ENCODE assay signal across 37 mouse cellular contexts in genomic region chr3:87846186-87846585, GRCm38 (mm10). TPM values are rescaled to one million over a fixed set of nuclear protein-coding genes. Genes with fewer than 3 reads are reported as not detected.
DNase-seq lines count a peak whose midpoint lies in the region; ATAC-seq lines count a peak whose summit lies in the region.
"Had no signal": no experiment of that assay in that cellular context is flagged by ENCODE, and none has a peak within 500 bp of the region (broad histone marks: within the 10 kb centered on the region; RNA-seq: fewer than 3 reads in every experiment).

No protein-coding gene starts in this region.

- H3K4me1 ChIP-seq in embryonic facial prominence, embryonic 14.5 days (ENCODE audit: control insufficient read depth, insufficient read depth, low read length): no peaks in the 10 kb centered on the region
- H3K4me1 ChIP-seq in embryonic facial prominence, embryonic 10.5 days: peaks cover 16% of the 10 kb centered on the region; the same call in 1 of the 2 replicates
- H3K4me1 ChIP-seq: embryonic facial prominence, embryonic 12.5 days; forebrain, embryonic 10.5 days; hindbrain, embryonic 12.5 days; midbrain, embryonic 10.5 days; neural tube, embryonic 12.5 days had no signal

- 0 out of 2 replicates have a peak, but pooled peaks have one; percentile 26 for ATAC-seq in embryonic facial prominence, embryonic 14.5 days (ENCODE audit: low read depth)
- ATAC-seq in CD4-positive, CD25-positive, alpha-beta regulatory T cell, adult 4 months: peak; percentile 2
- ATAC-seq: forebrain, postnatal 0 days; hindbrain, postnatal 0 days; intestine, embryonic 16.5 days; Patski had no signal

- DNase-seq in embryonic facial prominence, embryonic 14.5 days (ENCODE audit: low spot score): no peak
- DNase-seq in embryonic facial prominence, embryonic 10.5 days (ENCODE audit: low spot score): no peak
- DNase-seq in retina, postnatal 1 day: peak; percentile 19
- peak; percentile 28 to 31 for DNase-seq in thymus, postnatal 10 days (ENCODE audit: low spot score in 2 of 2)
- no peak for DNase-seq in urinary bladder, adult 18-20 months (ENCODE audit: low spot score in 2 of 2)
- DNase-seq in urinary bladder, postnatal 4 days (ENCODE audit: low spot score in 2 of 2): no peak
- no peak for DNase-seq in adrenal gland, postnatal 4 days (ENCODE audit: low spot score in 2 of 2)
- DNase-seq: adrenal gland, postnatal 25 days; cerebellum, adult 2 months; cerebellum, postnatal 25 days; forebrain, postnatal 0 days; heart, adult 2 months; kidney, adult 8-10 months; layer of hippocampus, postnatal 36 days; liver; lung, embryonic 14.5 days had no signal

- H3K9me3 ChIP-seq in embryonic facial prominence, embryonic 14.5 days (ENCODE audit: control insufficient read depth, low read length): no peaks in the 10 kb centered on the region
- no peaks in the 10 kb centered on the region for H3K9me3 ChIP-seq in embryonic facial prominence, embryonic 10.5 days
- H3K9me3 ChIP-seq: embryonic facial prominence, embryonic 12.5 days; forebrain, embryonic 10.5 days; heart, embryonic 13.5 days; hindbrain, embryonic 12.5 days; liver, embryonic 15.5 days; midbrain, embryonic 10.5 days; neural tube, embryonic 12.5 days had no signal

- H3K4me2 ChIP-seq in embryonic facial prominence, embryonic 14.5 days (ENCODE audit: low read depth, low read length): no peak overlapping the region
- H3K4me2 ChIP-seq: embryonic facial prominence, embryonic 12.5 days; heart, embryonic 13.5 days; hindbrain, embryonic 12.5 days; liver, embryonic 15.5 days; lung, embryonic 14.5 days; neural tube, embryonic 12.5 days had no signal

- H3K27ac ChIP-seq in embryonic facial prominence, embryonic 14.5 days (replicated peaks; ENCODE audit: low read depth, low read length): no peak overlapping the region
- no peak overlapping the region for H3K27ac ChIP-seq in embryonic facial prominence, embryonic 10.5 days (replicated peaks)
- H3K27ac ChIP-seq: embryonic facial prominence, embryonic 12.5 days; forebrain, embryonic 10.5 days; heart, adult 2 months; heart, embryonic 13.5 days; hindbrain, embryonic 12.5 days; hindbrain, postnatal 0 days; kidney, postnatal 0 days; liver, embryonic 15.5 days; midbrain, embryonic 10.5 days; neural tube, embryonic 12.5 days; stomach, postnatal 0 days had no signal

- no peak overlapping the region for H3K9ac ChIP-seq in embryonic facial prominence, embryonic 14.5 days (ENCODE audit: low read depth, low read length)
- H3K9ac ChIP-seq: embryonic facial prominence, embryonic 12.5 days; forebrain, postnatal 0 days; heart, embryonic 13.5 days; hindbrain, embryonic 12.5 days; liver, embryonic 15.5 days; lung, embryonic 14.5 days; neural tube, embryonic 12.5 days had no signal

- no peak overlapping the region for H3K4me3 ChIP-seq in embryonic facial prominence, embryonic 14.5 days (ENCODE audit: low read depth, low read length)
- no peak overlapping the region for H3K4me3 ChIP-seq in embryonic facial prominence, embryonic 10.5 days
- H3K4me3 ChIP-seq: embryonic facial prominence, embryonic 12.5 days; forebrain, embryonic 10.5 days; heart, adult 2 months; heart, embryonic 13.5 days; hindbrain, embryonic 12.5 days; liver, embryonic 15.5 days; midbrain, embryonic 10.5 days; myocyte; neural tube, embryonic 12.5 days had no signal

- WGBS in embryonic facial prominence, embryonic 14.5 days: 58% methylated on average over 4 of the region's 4 CpGs
- 73% methylated on average over 4 of the region's 4 CpGs for WGBS in embryonic facial prominence, embryonic 10.5 days

- H3K36me3 ChIP-seq in embryonic facial prominence, embryonic 14.5 days (ENCODE audit: control insufficient read depth, insufficient read depth, low read length): no peaks in the 10 kb centered on the region
- H3K36me3 ChIP-seq in embryonic facial prominence, embryonic 10.5 days (replicated peaks): no peaks in the 10 kb centered on the region
- H3K36me3 ChIP-seq: embryonic facial prominence, embryonic 12.5 days; forebrain, embryonic 10.5 days; heart, embryonic 13.5 days; hindbrain, embryonic 12.5 days; liver, embryonic 15.5 days; midbrain, embryonic 10.5 days; neural tube, embryonic 12.5 days had no signal

- no peaks in the 10 kb centered on the region for H3K27me3 ChIP-seq in embryonic facial prominence, embryonic 14.5 days (replicated peaks; ENCODE audit: control insufficient read depth, insufficient read depth, low read length)
- H3K27me3 ChIP-seq in embryonic facial prominence, embryonic 10.5 days (replicated peaks; ENCODE audit: low read depth, poor library complexity, severe bottlenecking): no peaks in the 10 kb centered on the region
- H3K27me3 ChIP-seq: embryonic facial prominence, embryonic 12.5 days; heart, embryonic 13.5 days; hindbrain, embryonic 12.5 days; liver, embryonic 15.5 days; neural tube, embryonic 12.5 days had no signal

RNA-seq across cellular contexts. Expression of gene Sh2d2a, which starts 0.4 kb away (rescaled TPM):
- 0.08 TPM in 1 of 2 replicates, not detected in the other for polyA plus RNA-seq in embryonic facial prominence, embryonic 14.5 days (2014; fragmentation: Nextera tagmentation; extraction: Ambion mirVana)
- not detected in 2 replicates for polyA plus RNA-seq in embryonic facial prominence, embryonic 10.5 days (2016; fragmentation: Nextera tagmentation; extraction: Ambion mirVana)
- 100 to 1,000 TPM; 213 to 324 TPM for polyA plus RNA-seq in CD4-positive, CD25-positive, alpha-beta regulatory T cell, adult 4 months (2017; shearing (Covaris generic))
- total RNA-seq in adrenal gland, postnatal 4 days (2021): under 1 TPM; 0.25 to 0.51 TPM
- total RNA-seq: forebrain, postnatal 0 days; gastrocnemius, adult 8-10 months; hindbrain, postnatal 0 days; layer of hippocampus, postnatal 36 days; left cerebral cortex, postnatal 14 days; megakaryocyte progenitor cell, adult 5-6 weeks; MEL; midbrain, postnatal 0 days had no signal
- polyA plus RNA-seq: embryonic facial prominence, embryonic 12.5 days; forebrain, postnatal 0 days; hindbrain, embryonic 12.5 days; hindbrain, postnatal 0 days; limb, embryonic 11.5 days; midbrain, postnatal 0 days; myocyte; neural tube, embryonic 12.5 days; Patski had no signal

RNA-seq across cellular contexts. Expression of gene Pear1, which starts 22.1 kb away (rescaled TPM):
- 26.7 and 29.6 TPM in 2 replicates for polyA plus RNA-seq in embryonic facial prominence, embryonic 14.5 days (2014; fragmentation: Nextera tagmentation; extraction: Ambion mirVana)
- 12.2 and 13.4 TPM in 2 replicates for polyA plus RNA-seq in embryonic facial prominence, embryonic 10.5 days (2016; fragmentation: Nextera tagmentation; extraction: Ambion mirVana)
- 10 to 100 TPM; 57.3 to 93.7 TPM for polyA plus RNA-seq in CD4-positive, CD25-positive, alpha-beta regulatory T cell, adult 4 months (2017; shearing (Covaris generic))
- total RNA-seq in adrenal gland, postnatal 4 days (2021): 10 to 100 TPM; 40.3 to 42.5 TPM

RNA-seq across cellular contexts. Expression of gene Prcc, which starts 39.2 kb away (rescaled TPM):
- polyA plus RNA-seq in embryonic facial prominence, embryonic 14.5 days (2014; fragmentation: Nextera tagmentation; extraction: Ambion mirVana): 13.0 and 13.5 TPM in 2 replicates
- polyA plus RNA-seq in embryonic facial prominence, embryonic 10.5 days (2016; fragmentation: Nextera tagmentation; extraction: Ambion mirVana): 19.7 and 20.6 TPM in 2 replicates
- polyA plus RNA-seq in CD4-positive, CD25-positive, alpha-beta regulatory T cell, adult 4 months (2017; shearing (Covaris generic)): 1 to 10 TPM; 3.8 to 6.0 TPM
- total RNA-seq in adrenal gland, postnatal 4 days (2021): 10 to 100 TPM; 67.0 to 74.2 TPM

RNA-seq across cellular contexts. Expression of gene Insrr, which starts 49.4 kb away (rescaled TPM):
- 1.2 and 1.6 TPM in 2 replicates for polyA plus RNA-seq in embryonic facial prominence, embryonic 14.5 days (2014; fragmentation: Nextera tagmentation; extraction: Ambion mirVana)
- 0.49 and 0.54 TPM in 2 replicates for polyA plus RNA-seq in embryonic facial prominence, embryonic 10.5 days (2016; fragmentation: Nextera tagmentation; extraction: Ambion mirVana)
- 1 to 10 TPM in 1 of 2 experiments, under 1 TPM in 1; 0.17 to 1.6 TPM for polyA plus RNA-seq in CD4-positive, CD25-positive, alpha-beta regulatory T cell, adult 4 months (2017; shearing (Covaris generic))
- 1 to 10 TPM; 2.1 to 5.8 TPM for total RNA-seq in adrenal gland, postnatal 4 days (2021)
- total RNA-seq: gastrocnemius, adult 8-10 months had no signal
- polyA plus RNA-seq: C2C12, myocyte had no signal

RNA-seq across cellular contexts. Expression of gene Ntrk1, which starts 51.2 kb away (rescaled TPM):
- polyA plus RNA-seq in embryonic facial prominence, embryonic 14.5 days (2014; fragmentation: Nextera tagmentation; extraction: Ambion mirVana): 16.2 and 19.5 TPM in 2 replicates
- 10.7 and 11.0 TPM in 2 replicates for polyA plus RNA-seq in embryonic facial prominence, embryonic 10.5 days (2016; fragmentation: Nextera tagmentation; extraction: Ambion mirVana)
- not detected for polyA plus RNA-seq in CD4-positive, CD25-positive, alpha-beta regulatory T cell, adult 4 months (2017; shearing (Covaris generic))
- total RNA-seq in adrenal gland, postnatal 4 days (2021): 10 to 100 TPM; 14.6 to 26.4 TPM
- total RNA-seq: gastrocnemius, adult 8-10 months; megakaryocyte progenitor cell, adult 5-6 weeks; MEL had no signal
- polyA plus RNA-seq: C2C12, myocyte, Patski had no signal

Comparison
In these comparisons a context has a peak if more than half of its experiments do, and no peak if none do; other contexts are left out.
1. DNase-seq: peak in retina, postnatal 1 day (single experiment) and thymus, postnatal 10 days (2 of 2); none in embryonic facial prominence, embryonic 14.5 days (single experiment), embryonic facial prominence, embryonic 10.5 days (single experiment), urinary bladder, adult 18-20 months (0 of 2), urinary bladder, postnatal 4 days (0 of 2) and adrenal gland, postnatal 4 days (0 of 2).
2. RNA of gene Sh2d2a, which starts 0.4 kb away (polyA plus RNA-seq): 213 to 324 TPM in CD4-positive, CD25-positive, alpha-beta regulatory T cell, adult 4 months; 0.08 TPM in embryonic facial prominence, embryonic 14.5 days and not detected in embryonic facial prominence, embryonic 10.5 days; every median in the first group is over 100 times any median in the second.